Mouse (Mus musculus): ENCODE measurements around the gene Rhox3a. TPM values are rescaled to one million over a fixed set of nuclear protein-coding genes. Genes with fewer than 3 reads are reported as not detected.
"Not testable (repeated sequence)": the region's sequence is repeated elsewhere in the genome, so short reads cannot be mapped to it uniquely, and the experiment has no call there.

Gene Rhox3a
- polyA plus RNA-seq (2015; fragmentation: Nextera tagmentation; extraction: Ambion mirVana): not detected in 2 replicates

DNA sequence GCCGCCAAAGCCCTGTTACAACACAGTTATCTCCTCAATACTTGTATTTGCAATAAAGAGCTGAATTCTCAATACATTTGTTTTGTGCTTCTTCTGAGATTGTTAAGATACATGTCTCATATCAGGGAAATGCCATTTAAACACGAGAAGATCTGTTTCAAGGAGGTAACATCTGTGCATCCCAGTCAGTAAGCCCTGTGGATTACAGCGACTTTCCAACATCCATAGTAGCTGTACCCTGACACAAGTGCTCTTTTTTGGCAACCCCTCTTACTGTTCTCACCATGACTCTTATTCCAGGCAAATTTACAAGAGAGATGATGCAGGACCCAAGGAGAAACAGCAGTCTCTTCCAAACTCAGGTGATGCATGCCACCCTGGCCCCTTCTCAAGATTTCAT, at the start of gene Rhox3a:
Gene Rhox3a, plus strand, starts transcription at position 301 of the 400 bp plus-strand sequence.
- not testable (repeated sequence) for H3K9ac ChIP-seq; H3K27ac ChIP-seq; ATAC-seq (ENCODE audit: borderline replicate concordance, extremely low read depth, low FRiP score, low TSS enrichment); H3K36me3 ChIP-seq; H3K9me3 ChIP-seq; H3K4me1 ChIP-seq; H3K4me2 ChIP-seq; H3K4me3 ChIP-seq; H3K27me3 ChIP-seq
- 100% methylated on average over 1 of the region's 3 CpGs for WGBS

DNA sequence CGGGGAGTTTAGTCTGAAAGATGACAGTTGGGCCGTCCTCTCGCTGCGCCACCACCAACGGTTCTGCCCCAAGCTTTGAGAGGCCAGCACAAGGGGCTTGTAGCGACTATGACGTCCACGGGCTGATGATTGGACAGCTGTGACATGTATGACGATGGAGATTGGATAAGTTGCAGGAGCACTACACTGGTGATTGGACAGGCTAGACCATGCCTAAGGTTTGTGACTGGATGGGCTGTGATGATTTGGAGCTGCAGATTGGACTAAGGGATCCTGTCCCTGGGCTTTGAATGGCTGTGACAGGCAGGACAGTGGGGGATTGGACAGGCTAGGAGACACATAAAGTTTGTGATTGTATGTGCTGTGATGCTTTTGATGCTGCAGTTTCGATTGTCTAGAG, 38.8 kb upstream of the Rhox3a start, which contains the start of gene Gm9:
Gene Gm9, minus strand, starts transcription at position 101 of the 400 bp plus-strand sequence.
- Histone ChIP-seq H3K9me3 (no peaks in the 10 kb centered on the region), H3K27ac (no peak within 1 kb of the TSS), H3K36me3 (no peaks in the 10 kb centered on the region), H3K9ac (no peak within 1 kb of the TSS), H3K4me2 (no peak within 1 kb of the TSS), H3K27me3 (no peaks in the 10 kb centered on the region), H3K4me1 (no peaks in the 10 kb centered on the region), H3K4me3 (no peak within 1 kb of the TSS)
- WGBS: 78% methylated on average over 10 of the region's 10 CpGs
- ATAC-seq (ENCODE audit: borderline replicate concordance, extremely low read depth, low FRiP score, low TSS enrichment): no peak

DNA sequence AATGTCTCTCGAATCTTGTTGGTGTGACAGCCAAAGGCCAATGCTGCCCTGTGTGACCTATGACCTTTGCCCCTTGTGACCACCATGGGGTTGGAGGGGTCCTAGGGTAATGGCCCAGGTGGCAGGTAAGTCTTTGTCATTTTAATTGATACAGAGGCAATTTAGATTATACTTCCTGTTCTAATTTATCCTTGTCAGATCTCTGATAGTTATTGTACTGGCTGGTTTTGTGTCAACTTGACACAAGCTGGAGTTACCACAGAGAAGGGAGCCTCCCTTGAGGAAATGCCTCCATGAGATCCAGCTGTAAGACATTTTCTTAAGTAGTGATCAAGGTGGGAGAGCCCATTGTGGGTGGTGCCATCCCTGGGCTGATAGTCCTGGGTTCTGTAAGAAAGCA, 27.6 kb upstream of the Rhox3a start, which contains the start of gene Rhox1:
Gene Rhox1, minus strand, starts transcription at position 101 of the 400 bp plus-strand sequence.
- 54% methylated on average over 1 of the region's 1 CpGs for WGBS
- H3K27me3 ChIP-seq: not testable (repeated sequence)

DNA sequence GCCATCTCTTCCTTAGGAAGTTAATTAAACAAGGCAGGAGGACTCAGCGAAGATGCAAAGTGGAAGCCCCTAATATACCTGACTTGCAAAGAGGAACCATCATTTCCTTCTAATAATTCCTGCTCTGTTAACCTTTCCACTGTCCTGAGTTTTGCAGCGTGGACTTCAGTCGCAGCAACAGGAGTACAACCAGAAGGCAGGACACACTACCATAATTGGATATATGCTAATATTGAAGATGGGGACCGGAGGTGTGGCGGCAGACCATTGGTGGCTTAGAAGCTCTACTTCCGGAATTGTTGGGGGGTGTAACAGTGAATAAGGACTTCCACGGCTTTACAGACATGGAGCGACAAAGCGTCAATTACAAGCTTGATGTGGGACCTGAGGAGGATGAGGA, 5.0 kb upstream of the Rhox3a start, which contains the start of gene Rhox2a:
Gene Rhox2a, plus strand, starts transcription at position 301 of the 400 bp plus-strand sequence.
- H3K27ac ChIP-seq; H3K36me3 ChIP-seq; H3K4me3 ChIP-seq; H3K4me1 ChIP-seq; ATAC-seq (ENCODE audit: borderline replicate concordance, extremely low read depth, low FRiP score, low TSS enrichment); H3K27me3 ChIP-seq; H3K9me3 ChIP-seq; H3K4me2 ChIP-seq; H3K9ac ChIP-seq: not testable (repeated sequence)
- WGBS: 100% methylated on average over 2 of the region's 9 CpGs

More for the DNA sequence above, 27.6 kb upstream of the Rhox3a start, which contains the start of gene Rhox1:
- H3K36me3 ChIP-seq; H3K4me3 ChIP-seq; H3K27ac ChIP-seq; H3K4me2 ChIP-seq; H3K9me3 ChIP-seq; H3K4me1 ChIP-seq; H3K9ac ChIP-seq; ATAC-seq (ENCODE audit: borderline replicate concordance, extremely low read depth, low FRiP score, low TSS enrichment): not testable (repeated sequence)

DNA sequence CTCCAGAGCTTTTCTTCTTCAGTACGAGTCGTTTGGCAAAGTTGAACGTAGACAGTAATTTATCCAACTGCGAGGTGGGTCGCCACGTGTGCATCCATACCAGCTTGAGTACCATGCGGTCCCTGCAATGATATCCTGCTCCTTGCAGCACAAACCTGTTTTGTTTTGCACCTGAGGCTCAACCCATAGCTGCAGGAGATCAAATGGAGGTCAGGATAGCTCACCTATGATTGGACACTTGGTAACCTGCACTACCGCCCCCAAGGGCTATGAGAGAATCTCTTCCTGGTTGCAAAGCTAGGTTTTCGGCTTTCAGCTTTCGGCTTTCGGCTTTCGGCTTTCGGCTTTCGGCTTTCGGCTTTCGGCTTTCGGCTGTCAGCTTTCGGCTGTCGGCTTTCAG, 15.3 kb downstream of the Rhox3a start, which contains the start of gene Rhox4a:
Gene Rhox4a, plus strand, starts transcription at position 301 of the 400 bp plus-strand sequence.
- not testable (repeated sequence) for H3K27ac ChIP-seq; H3K4me2 ChIP-seq; H3K4me3 ChIP-seq; ATAC-seq (ENCODE audit: borderline replicate concordance, extremely low read depth, low FRiP score, low TSS enrichment); H3K4me1 ChIP-seq; H3K36me3 ChIP-seq; H3K9me3 ChIP-seq; H3K27me3 ChIP-seq; H3K9ac ChIP-seq
- WGBS: 80% methylated on average over 8 of the region's 19 CpGs

Other genes with a start within 250 kb of the Rhox3a start
- gene Sowahd, start 201.1 kb upstream of the Rhox3a start, polyA plus RNA-seq (2015; fragmentation: Nextera tagmentation; extraction: Ambion mirVana): not detected in 2 replicates
- gene Rpl39, start 164.5 kb upstream of the Rhox3a start, polyA plus RNA-seq (2015; fragmentation: Nextera tagmentation; extraction: Ambion mirVana): 509 and 532 TPM in 2 replicates
- gene Upf3b, start 139.6 kb upstream of the Rhox3a start, polyA plus RNA-seq (2015; fragmentation: Nextera tagmentation; extraction: Ambion mirVana): 18.7 and 20.7 TPM in 2 replicates
- gene Nkap, start 123.1 kb upstream of the Rhox3a start, polyA plus RNA-seq (2015; fragmentation: Nextera tagmentation; extraction: Ambion mirVana): 11.8 and 14.3 TPM in 2 replicates
- gene Akap14, start 81.1 kb upstream of the Rhox3a start, polyA plus RNA-seq (2015; fragmentation: Nextera tagmentation; extraction: Ambion mirVana): 0.31 and 0.64 TPM in 2 replicates
- 399 and 410 TPM in 2 replicates for gene Ndufa1, start 58.8 kb upstream of the Rhox3a start, polyA plus RNA-seq (2015; fragmentation: Nextera tagmentation; extraction: Ambion mirVana)
- 8.4 and 9.1 TPM in 2 replicates for gene Rnf113a1, start 58.7 kb upstream of the Rhox3a start, polyA plus RNA-seq (2015; fragmentation: Nextera tagmentation; extraction: Ambion mirVana)
- gene Gm9, start 38.9 kb upstream of the Rhox3a start, polyA plus RNA-seq (2015; fragmentation: Nextera tagmentation; extraction: Ambion mirVana): not detected in 2 replicates
- not detected in 2 replicates for gene Rhox1, start 27.7 kb upstream of the Rhox3a start, polyA plus RNA-seq (2015; fragmentation: Nextera tagmentation; extraction: Ambion mirVana)
- gene Rhox2a, start 4.9 kb upstream of the Rhox3a start, polyA plus RNA-seq (2015; fragmentation: Nextera tagmentation; extraction: Ambion mirVana): not detected in 2 replicates
- gene Rhox4a, start 15.4 kb downstream of the Rhox3a start, polyA plus RNA-seq (2015; fragmentation: Nextera tagmentation; extraction: Ambion mirVana): not detected in 2 replicates
- not detected in 2 replicates for gene Rhox3a2, start 130.1 kb downstream of the Rhox3a start, polyA plus RNA-seq (2015; fragmentation: Nextera tagmentation; extraction: Ambion mirVana)
- gene Rhox4a2, start 140.9 kb downstream of the Rhox3a start, polyA plus RNA-seq (2015; fragmentation: Nextera tagmentation; extraction: Ambion mirVana): 0.49 TPM in 1 of 2 replicates, not detected in the other
- not detected in 2 replicates for gene Rhox2b, start 162.1 kb downstream of the Rhox3a start, polyA plus RNA-seq (2015; fragmentation: Nextera tagmentation; extraction: Ambion mirVana)
- 0.10 TPM in 1 of 2 replicates, not detected in the other for gene Rhox4b, start 182.6 kb downstream of the Rhox3a start, polyA plus RNA-seq (2015; fragmentation: Nextera tagmentation; extraction: Ambion mirVana)
- gene Rhox2c, start 203.8 kb downstream of the Rhox3a start, polyA plus RNA-seq (2015; fragmentation: Nextera tagmentation; extraction: Ambion mirVana): not detected in 2 replicates
- not detected in 2 replicates for gene Rhox3c, start 208.7 kb downstream of the Rhox3a start, polyA plus RNA-seq (2015; fragmentation: Nextera tagmentation; extraction: Ambion mirVana)
- not detected in 2 replicates for gene Rhox4c, start 230.4 kb downstream of the Rhox3a start, polyA plus RNA-seq (2015; fragmentation: Nextera tagmentation; extraction: Ambion mirVana)
- gene Rhox2d, start 243.5 kb downstream of the Rhox3a start, polyA plus RNA-seq (2015; fragmentation: Nextera tagmentation; extraction: Ambion mirVana): not detected in 2 replicates

Data from lung, embryonic 15.5 days (tissue).